Mouse (Mus musculus): ENCODE measurements around the gene Ptpn23.
"Not testable (repeated sequence)": the region's sequence is repeated elsewhere in the genome, so short reads cannot be mapped to it uniquely, and the experiment has no call there.

Gene Ptpn23

DNA sequence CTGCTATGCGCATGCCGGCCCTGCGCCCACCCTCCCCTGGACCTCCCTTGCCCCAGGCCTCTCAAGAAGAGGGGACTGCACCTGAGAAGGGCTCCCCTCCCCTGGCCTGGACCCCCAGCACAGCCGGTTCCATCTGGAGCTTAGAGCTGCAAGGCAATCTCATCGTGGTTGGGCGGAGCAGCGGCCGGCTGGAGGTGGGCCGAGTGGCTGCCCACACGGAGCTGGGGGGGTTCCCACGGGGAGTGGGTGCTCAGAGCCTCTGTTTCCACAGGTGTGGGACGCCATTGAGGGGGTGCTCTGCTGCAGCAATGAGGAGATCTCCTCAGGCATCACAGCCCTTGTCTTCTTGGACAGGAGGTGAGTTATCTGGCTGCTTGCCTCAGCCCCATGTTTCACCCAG lies 26.7 kb downstream of the Ptpn23 start:
- no peak for DNase-seq

DNA sequence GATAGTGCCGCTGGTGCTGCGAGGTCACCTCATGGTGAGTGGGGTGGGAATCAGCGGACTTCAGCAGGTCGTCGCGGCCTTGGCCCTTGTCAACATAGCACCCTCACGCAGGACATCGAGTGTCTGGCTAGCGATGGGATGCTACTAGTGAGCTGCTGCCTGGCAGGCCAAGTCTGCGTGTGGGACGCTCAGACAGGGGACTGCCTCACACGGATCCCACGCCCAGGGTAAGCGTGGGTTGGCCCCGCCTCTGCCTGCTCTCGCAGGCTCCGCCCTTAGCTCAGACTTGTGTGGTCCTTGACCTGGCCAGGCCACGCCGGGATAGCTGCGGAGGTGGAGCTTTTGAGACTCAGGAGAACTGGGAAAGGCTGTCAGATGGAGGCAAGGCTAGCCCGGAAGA lies 27.4 kb downstream of the Ptpn23 start:
- DNase-seq: peak in 1 of 2 experiments; percentile 48

DNA sequence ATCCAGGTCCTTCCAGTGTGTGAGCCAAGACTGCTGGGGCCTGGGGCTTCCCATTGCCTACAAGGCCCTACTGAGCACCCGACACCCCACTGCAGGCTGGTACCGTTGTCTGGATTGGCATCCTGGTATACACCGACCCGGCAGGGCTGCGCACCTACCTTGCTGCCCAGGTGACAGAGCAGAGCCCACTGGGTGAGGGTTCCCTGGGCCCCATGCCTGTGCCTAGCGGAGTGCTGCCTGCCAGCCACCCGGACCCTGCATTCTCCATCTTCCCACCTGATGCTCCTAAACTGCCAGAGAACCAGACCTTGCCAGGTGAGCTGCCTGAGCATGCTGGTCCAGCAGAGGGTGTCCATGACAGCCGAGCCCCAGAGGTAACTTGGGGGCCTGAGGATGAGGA lies 28.7 kb downstream of the Ptpn23 start:
- no peak for DNase-seq

DNA sequence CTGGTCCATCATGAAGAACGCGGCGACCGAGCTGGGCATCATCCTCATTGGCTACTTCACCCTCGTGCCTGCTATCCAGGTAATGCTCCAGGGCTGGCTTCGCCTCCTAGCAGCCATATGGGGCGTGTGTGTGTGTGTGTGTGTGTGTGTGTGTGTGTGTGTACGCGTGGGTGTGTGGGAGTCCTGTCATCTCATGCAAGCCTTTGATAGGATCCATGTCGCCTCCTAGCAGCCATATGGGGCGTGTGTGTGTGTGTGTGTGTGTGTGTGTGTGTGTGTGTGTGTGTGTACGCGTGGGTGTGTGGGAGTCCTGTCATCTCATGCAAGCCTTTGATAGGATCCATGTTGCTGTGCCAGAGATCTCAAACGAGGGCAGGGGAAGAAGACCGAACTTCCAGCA lies 30.4 kb downstream of the Ptpn23 start:
- not testable (repeated sequence) for DNase-seq

DNA sequence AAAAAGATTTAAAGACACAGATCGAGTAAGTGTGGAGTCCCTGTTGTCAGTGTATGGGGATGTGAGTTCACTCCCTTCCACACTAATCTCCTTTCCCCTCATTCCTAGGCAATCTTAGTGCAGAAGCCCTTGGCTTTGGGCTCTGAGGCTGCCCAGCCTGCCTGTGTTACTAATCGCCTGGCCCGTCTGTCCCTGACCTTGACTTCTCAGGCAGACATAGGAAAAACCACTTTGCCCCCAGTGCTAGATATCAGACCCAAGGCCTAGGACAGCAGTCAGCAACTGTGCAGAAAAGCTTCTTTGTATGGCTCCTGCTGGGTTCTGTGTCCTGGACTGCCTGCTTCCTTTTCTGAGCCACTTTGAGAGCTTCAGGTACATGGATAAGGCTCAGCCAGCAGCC lies 32.3 kb downstream of the Ptpn23 start:
- no peak for DNase-seq

DNA sequence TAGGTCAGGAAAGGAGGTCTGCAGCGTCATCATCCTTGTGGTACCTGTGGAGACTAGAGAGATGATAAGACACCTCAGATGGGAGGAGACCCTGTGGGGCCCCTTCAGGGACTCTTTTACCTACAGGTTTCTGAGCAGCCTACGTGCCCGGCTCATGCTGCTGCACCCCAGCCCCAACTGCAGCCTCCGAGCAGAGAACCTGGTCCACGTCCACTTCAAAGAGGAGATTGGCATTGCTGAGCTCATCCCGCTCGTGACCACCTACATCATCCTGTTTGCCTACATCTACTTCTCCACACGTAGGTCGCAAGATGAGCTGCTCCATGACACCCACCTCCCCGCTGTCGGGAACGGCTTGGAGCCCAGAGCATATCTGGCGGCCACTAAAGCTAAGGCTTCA lies 34.1 kb downstream of the Ptpn23 start:
- no peak for DNase-seq

DNA sequence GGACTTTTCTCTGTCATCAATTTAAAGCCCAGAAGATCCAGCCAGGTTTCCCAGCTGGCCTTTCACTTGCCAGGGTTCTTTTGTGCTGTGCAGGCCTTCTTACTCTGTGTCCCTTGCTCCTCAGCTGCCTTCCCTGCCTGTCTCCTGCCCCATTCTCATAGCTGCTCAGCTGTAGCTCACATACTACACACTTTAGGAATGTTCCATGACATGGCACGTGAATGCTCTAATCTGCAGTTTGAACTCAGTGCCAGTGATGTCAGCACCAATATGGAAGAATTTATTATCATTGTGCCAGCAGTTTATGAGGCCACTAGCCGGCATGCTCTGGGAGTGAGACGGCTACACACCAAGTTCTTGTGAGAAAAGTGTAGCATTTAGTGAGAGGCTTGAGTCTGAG lies 38.2 kb downstream of the Ptpn23 start:
- DNase-seq: no peak

DNA sequence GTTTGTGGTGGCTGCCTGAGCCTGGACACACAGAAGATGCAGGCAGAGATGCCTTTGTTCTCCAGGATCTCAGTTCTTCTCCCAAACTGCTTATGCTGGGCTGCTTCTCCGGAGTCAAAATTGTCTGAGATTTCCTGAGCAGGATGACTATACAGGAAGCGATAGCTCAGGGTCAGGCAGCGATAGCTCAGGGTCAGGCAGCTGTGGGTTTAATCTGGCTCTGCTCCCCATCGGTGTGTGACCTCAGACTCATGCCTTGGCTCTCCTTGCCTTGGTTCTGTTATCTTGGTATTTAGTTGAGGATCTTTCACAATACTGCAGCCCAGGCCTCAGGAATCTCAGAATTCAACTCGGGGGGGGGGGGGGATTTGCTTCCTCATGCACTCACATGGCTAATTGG lies 41.3 kb downstream of the Ptpn23 start:
- DNase-seq: peak in 1 of 2 experiments; percentile 26

DNA sequence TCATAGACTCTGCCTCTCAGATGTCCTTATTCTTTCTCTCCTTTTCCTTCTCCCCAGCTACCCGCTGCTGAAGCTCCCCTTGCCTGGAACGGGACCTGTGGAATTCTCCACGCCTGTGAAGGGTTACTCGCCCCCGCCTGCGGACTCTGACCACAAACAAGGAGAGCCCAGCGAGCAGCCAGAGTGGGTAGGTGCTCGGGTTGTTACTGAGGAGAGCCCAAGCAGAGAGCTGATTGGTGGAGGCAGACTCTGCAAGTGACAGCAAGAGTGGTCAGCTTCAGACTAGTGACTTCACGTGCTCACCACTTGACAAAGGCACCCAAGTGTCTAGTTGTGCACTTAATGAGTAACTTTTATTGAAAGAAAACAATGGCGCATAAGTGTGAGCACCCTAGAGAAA lies 45.7 kb downstream of the Ptpn23 start:
- DNase-seq: no peak

DNA sequence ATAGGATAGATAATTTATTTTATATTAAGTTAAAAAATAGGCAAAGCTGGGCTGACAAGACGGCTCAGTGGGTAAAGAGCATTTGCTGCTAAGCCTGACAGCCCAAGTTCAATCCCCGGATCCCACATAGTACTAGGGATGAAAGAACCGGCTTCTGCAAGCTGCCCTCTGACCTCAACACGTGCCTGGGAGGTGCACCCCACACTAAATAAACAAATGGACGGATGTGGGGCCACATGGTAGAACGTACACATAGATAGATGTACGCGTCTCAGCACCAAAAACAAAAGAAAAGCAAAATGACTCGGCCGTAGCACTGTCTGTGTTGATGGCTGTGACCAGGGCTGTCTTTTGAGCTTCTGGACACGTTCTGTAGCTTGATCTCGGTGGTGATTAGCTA lies 46.7 kb downstream of the Ptpn23 start:
- DNase-seq: no peak

DNA sequence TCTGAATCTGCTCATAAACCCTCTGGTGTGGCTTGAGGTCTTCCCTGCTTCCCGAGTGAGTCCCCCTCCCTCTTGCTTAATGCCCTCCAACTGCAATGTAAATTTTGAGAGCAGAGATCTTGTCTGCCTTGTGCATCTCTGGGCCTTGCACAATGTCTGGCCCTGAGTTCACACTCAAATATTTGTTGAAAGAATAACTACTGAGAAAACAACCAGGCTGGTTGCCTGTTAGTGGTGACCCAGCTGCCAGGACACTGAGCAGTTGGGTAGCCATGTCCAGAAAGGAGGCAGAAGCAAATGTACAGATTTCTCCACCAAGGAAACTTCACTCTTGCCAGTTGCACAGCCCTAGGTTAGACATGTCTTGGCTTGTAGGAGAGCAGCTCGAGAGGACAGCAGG lies 49.7 kb downstream of the Ptpn23 start:
- no peak for DNase-seq

DNA sequence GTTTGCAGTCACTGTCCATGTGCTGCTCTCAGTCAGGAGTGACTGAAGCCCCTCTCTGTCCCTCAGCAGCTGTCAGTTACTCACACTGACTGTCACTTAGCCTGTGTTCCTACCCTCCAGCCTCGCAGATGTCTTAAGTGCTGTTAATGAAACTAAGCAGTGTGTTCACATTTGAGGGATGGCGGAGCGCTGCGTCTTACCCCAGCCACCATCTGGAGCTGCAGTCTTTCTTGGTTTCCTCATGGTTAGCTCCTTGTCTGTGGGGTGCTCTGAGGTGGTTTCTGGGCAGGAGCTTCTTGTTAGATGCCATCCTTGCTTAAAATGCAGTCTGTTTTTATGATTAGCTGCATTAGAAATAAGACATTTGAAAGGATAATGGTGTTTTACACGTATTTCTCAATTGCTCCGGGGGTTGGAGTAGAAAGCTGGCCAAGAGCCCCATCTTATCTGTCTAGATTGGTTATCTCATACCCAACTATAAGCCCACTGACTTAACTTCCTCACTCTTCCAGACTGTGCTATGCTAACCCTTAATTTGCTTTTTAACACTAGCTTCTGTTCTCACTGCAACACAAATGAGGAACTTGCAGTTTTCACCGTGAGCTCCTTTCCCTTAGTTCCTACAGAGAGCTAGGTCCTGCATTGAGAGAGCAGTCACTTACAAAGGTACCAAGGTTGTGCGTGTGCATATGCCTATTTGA lies 55.9 kb downstream of the Ptpn23 start:
- no peak for DNase-seq

DNA sequence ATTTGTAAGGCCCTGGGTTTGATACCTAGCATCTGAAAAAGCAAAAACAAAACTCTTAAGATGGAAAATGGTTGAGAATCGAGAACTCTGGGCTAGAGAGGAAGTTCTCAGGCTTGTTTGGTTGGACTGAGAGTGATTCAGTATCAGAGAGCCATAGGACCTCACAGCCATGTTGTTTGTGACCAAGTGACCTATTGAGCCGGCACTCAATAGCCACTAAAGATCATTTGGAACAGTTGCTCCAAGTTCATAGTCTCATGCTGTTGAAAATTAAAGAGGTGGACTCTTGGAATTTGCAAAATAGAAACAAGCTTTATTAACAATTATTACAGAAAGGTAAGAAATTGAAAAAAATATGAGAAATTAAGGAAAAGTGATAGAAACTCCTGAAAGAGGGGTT lies 56.7 kb downstream of the Ptpn23 start:
- no peak for DNase-seq

DNA sequence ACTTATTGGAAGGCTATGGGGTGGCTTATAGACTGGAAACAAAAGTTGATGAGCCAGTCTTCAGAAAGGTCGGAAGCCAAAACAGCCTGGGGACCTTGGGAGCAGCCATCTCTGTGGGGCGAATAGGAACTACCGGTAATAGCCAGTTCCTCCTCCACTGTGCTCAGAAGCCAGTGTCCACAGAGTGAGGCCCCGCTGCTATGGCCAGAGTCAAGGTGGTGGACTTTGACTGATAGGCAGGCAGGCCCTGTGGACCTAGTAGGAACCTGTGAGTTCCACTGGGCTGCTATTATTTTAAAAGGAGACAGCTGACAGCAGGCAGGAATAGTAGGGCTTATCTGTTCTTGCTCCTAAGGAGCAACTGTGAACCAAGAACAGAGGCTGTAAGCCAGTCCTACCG lies 57.4 kb downstream of the Ptpn23 start:
- peak in 1 of 2 experiments; percentile 32 for DNase-seq

DNA sequence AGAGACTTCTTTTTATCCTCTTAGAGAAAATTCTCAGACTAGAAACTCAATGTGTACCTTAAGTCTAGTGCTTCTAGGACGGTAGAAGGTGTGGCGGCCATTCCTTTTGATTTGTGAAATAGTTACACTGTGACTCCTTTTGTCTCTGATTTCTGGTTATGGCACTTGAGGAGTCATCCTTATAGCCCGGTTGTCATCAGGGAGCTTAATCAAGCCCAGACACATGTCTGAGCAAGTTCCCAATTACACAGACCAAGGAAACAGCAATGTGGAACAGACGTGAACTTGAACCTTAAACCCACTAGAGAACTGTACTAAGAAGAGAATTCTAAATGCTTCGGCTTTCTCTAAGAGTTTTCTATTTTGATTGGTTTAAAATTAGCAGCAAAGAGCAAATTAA lies 57.8 kb downstream of the Ptpn23 start:
- no peak for DNase-seq

DNA sequence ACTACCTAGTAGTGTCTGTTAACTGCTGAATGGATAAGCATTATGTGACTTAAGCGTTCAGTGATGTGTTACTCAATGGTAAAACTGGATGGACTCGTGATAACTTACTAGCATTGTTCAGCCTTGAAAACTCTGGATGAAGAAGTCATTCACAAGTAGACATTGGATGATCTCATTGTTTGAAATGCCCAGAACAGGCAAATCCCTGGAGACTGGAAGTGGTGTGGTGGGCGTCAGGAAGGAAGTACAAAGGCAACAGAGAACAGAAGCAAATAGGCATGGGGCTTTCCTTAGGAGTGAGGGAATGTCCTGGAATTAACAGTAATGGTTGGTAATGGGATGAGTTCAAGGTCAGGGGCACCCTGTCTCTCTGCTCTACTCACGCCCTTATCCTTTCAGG lies 59.1 kb downstream of the Ptpn23 start:
- no peak for DNase-seq

DNA sequence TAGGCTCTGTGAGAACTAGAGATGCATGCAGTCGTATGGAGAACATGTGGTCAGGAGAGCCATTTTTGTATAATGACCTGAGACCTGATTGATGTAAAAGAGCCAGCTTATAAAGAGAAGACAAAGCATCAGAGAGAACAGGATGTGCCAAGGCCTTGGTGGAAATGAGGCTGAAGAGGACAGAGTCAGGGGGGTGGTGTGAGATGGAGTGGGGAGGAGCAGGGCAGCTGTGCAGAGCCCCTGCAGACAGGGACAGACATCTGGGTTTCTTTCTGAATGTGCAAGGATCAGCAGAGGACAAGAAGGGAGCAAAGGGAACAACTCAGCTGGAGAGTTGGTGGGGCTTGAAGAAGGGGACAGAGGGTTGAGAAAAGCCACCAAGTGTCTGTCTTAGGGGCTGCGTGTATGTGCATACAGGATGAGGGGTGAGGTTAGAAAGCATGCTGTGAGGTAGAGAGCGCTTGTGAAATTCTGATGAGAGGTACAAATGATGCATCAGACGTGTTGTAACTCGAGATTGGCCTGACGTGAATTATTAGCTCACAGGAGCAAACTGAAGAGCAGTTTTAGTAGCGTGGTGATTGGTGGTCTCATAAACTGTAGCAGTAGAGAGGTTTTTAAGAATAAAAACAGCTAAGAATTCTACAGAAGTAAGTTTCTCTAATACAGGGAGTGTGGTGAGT lies 62.8 kb downstream of the Ptpn23 start:
- no peak for DNase-seq

DNA sequence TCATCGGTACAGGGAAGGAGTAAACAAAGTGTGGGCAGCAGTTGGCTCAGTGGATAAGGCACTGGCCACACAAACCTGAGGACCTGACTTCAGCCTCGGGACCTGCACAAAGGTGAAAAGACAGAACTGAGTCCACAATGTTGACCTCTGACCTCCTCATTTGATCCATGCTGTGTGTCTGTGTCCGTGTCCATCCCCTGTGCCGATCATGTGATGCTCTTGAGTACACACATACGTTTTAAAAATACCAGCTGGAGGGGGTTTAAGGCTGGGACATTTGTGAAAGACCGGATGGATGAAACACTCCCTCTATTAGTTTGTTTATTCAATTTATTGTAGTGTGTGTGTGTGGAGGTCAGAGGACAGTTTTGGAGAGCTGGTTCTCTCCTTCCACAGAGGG lies 64.2 kb downstream of the Ptpn23 start:
- DNase-seq: no peak

DNA sequence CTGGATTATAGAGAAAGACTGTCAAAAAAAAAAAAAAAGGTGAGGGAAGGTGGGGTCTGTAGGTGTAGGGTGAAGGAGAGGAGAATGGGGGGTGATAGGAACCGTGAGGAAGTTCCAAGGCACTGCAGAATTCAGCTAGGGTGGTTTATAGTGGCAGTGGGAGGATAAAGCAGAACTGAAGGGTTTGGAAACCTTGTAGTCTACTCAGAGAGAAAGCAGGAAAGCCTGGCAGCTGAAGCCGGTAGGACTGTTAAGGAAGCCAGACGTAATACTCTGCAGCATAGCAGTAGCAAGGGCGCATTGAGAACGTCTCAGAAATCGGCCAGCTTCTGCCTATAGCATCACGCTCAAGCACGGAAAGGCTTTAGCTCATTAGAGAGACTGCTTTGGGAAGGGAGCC lies 66.0 kb downstream of the Ptpn23 start:
- no peak for DNase-seq

DNA sequence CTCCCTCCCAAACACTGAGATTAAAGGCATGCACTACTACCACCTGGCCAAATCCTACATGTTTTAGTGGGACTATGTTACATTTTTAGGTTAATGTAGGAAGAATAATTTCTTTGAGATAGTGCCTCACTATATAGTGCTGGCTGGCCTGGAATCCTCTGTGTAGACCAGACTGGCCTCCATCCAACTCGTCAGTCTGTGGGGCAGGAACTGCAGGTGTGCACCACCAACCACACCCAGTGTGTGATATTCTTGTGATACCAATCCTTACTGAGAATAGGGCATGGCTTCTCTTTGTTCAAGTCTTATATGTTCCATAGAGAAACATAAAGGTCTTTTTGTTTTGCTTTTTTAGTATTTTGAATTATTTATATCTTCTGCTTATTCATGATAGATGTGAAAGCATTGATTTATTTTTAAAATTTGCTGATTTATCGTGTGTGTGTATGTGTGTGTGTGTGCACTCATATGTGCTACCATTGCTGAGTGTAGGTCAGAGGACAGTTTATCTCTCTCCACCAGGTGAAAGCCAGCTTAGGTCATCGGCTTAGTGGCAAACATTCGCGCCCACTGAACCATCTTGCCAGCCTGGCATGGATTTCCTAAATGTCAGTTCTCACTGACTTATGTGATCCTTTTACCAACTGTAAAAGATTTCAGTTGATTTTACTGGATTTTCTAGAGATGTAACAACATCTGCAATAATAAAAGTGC lies 67.8 kb downstream of the Ptpn23 start:
- DNase-seq: no peak
